Mouse (Mus musculus) liver, embryonic 14.5 days (tissue): ENCODE data around the gene Tceanc2. TPM values are rescaled to one million over a fixed set of nuclear protein-coding genes. Genes with fewer than 3 reads are reported as not detected.

Experiments
- ATAC-seq: fragments of 200-750 bp; cut with Nextera tagmentation; 2 replicates; pipeline ENCODE4 v1.8.0; 2017; ENCODE audit warnings: moderate number of reproducible peaks, mild to moderate bottlenecking, moderate library complexity; ENCODE audit not compliant: insufficient read depth
- DNase-seq, 3 experiments: peaks; one replicate each; pipeline ENCODE4 v3.0.0-alpha.2; 2012 to 2013; ENCODE audit warnings: low read depth in 3 of 3, low spot score in 3 of 3
- H3K27ac ChIP-seq: fragments of 300-500 bp; sonication (generic); 2 replicates; pipeline ENCODE4 v1.5.1; 2014; ENCODE audit warnings: moderate library complexity, mild to moderate bottlenecking, control low read depth, inconsistent platforms
- H3K27me3 ChIP-seq: fragments of 300-500 bp; sonication (generic); 2 replicates; pipeline ENCODE4 v1.6.1; 2014; ENCODE audit warnings: mild to moderate bottlenecking, low read length, moderate library complexity; ENCODE audit not compliant: control insufficient read depth, insufficient read depth
- H3K36me3 ChIP-seq: fragments of 300-500 bp; sonication (generic); replicated peaks from 2 replicates; pipeline ENCODE4 v1.6.1; 2014; ENCODE audit warnings: low read depth; ENCODE audit not compliant: control insufficient read depth, insufficient read depth
- H3K4me1 ChIP-seq, 2 experiments: fragments of 200-500 bp in 1 of 2; fragments of 300-500 bp in 1 of 2; sonication (generic) in 1 of 2; replicated peaks; 2 replicates each; pipeline ENCODE4 v1.6.1; 2012 to 2014; ENCODE audit warnings: antibody characterized with exemption in 1 of 2, inconsistent platforms in 1 of 2, low read length in 1 of 2; ENCODE audit not compliant: control insufficient read depth in 2 of 2, insufficient read depth in 2 of 2
- H3K4me2 ChIP-seq: fragments of 300-500 bp; sonication (generic); 2 replicates; pipeline ENCODE4 v1.6.1; 2014; ENCODE audit warnings: low read depth, mild to moderate bottlenecking, control low read depth, moderate library complexity
- H3K4me3 ChIP-seq, 2 experiments: fragments of 200-500 bp in 1 of 2; fragments of 300-500 bp in 1 of 2; sonication (generic) in 1 of 2; 2 replicates each; pipeline ENCODE4 v1.5.1; 2012 to 2014; ENCODE audit warnings: low read depth in 2 of 2, low read length in 2 of 2, mild to moderate bottlenecking in 2 of 2, control low read depth in 1 of 2, inconsistent platforms in 1 of 2, moderate library complexity in 1 of 2; ENCODE audit not compliant: insufficient read depth in 1 of 2
- H3K9ac ChIP-seq: fragments of 300-500 bp; sonication (generic); replicated peaks from 2 replicates; pipeline ENCODE4 v1.6.1; 2014; ENCODE audit warnings: mild to moderate bottlenecking, control low read depth, moderate library complexity
- H3K9me3 ChIP-seq: fragments of 300-500 bp; sonication (generic); 2 replicates; pipeline ENCODE4 v1.6.1; 2016; ENCODE audit warnings: low read length, mixed read lengths; ENCODE audit not compliant: control insufficient read depth
- CTCF ChIP-seq: IDR thresholded peaks from 2 replicates; pipeline ENCODE4 v1.5.1; 2016; ENCODE audit warnings: antibody characterized with exemption, low read depth, control low read depth
- EP300 ChIP-seq: IDR thresholded peaks from 2 replicates; pipeline ENCODE4 v1.6.1; 2016; ENCODE audit warnings: antibody characterized with exemption, low read depth
- WGBS: fragments of 180-500 bp; shearing (Covaris S2); extraction: QIAGEN DNeasy Blood & Tissue Kit; methylation state at CpG from one replicate; pipeline ENCODE4 v1.1.7; 2014; ENCODE audit not compliant: insufficient replicate concordance; 5-methylcytosine and 5-hydroxymethylcytosine counted together
- polyA plus RNA-seq, 2 experiments: library from polyadenylated mRNA; depleted of rRNA in 1 of 2; stranded (reverse) in 1 of 2; unstranded in 1 of 2; fragments of >200 nt; fragmentation: Nextera tagmentation in 1 of 2; extraction: Ambion mirVana in 1 of 2; gene quantifications; 2 replicates each; pipeline versions ENCODE4 v1.2.1 to v1.2.3; 2012 to 2014

The Tceanc2 gene
- polyA plus RNA-seq, 2 experiments, result 5.5 to 24.2 TPM

- H3K9me3 ChIP-seq, result no peaks in the 10 kb centered on the region
- no peak overlapping the region for H3K4me3 ChIP-seq
- no peak overlapping the region for H3K27ac ChIP-seq
- TF ChIP-seq EP300 (no peak), CTCF (no peak)
- peaks cover 0 to 2% of the 10 kb centered on the region in 2 experiments; a peak in 2 of 4 replicates for H3K4me1 ChIP-seq
- no peak overlapping the region for H3K9ac ChIP-seq
- H3K4me2 ChIP-seq, result no peak overlapping the region
- H3K36me3 ChIP-seq, result no peaks in the 10 kb centered on the region
- WGBS, result 29% methylated on average over 1 of the region's 1 CpGs
- ATAC-seq (no peak), DNase-seq (no peak)
- H3K27me3 ChIP-seq, result no peaks in the 10 kb centered on the region
Measured at GRCm38 (mm10) chr4:107084343-107084742, 94.6 kb downstream of the Tceanc2 start.

Other genes with a start within 250 kb of the Tceanc2 start
- 36.4 and 38.8 TPM in 2 replicates for gene Mrpl37, start 112.2 kb downstream of the Tceanc2 start, polyA plus RNA-seq (2012; rRNA removed)
- gene Mrpl37, start 112.2 kb downstream of the Tceanc2 start, polyA plus RNA-seq (2014; fragmentation: Nextera tagmentation; extraction: Ambion mirVana), result 57.9 and 65.4 TPM in 2 replicates
- gene Cyb5rl, start 112.1 kb downstream of the Tceanc2 start, polyA plus RNA-seq (2012; rRNA removed), result 1.7 and 1.9 TPM in 2 replicates
- 1.2 and 2.0 TPM in 2 replicates for gene Cyb5rl, start 112.1 kb downstream of the Tceanc2 start, polyA plus RNA-seq (2014; fragmentation: Nextera tagmentation; extraction: Ambion mirVana)
- gene Cdcp2, start 82.2 kb downstream of the Tceanc2 start, polyA plus RNA-seq (2012; rRNA removed), result not detected in 2 replicates
- gene Cdcp2, start 82.2 kb downstream of the Tceanc2 start, polyA plus RNA-seq (2014; fragmentation: Nextera tagmentation; extraction: Ambion mirVana), result not detected in 2 replicates
- gene Tmem59, start 717 bp downstream of the Tceanc2 start, polyA plus RNA-seq (2012; rRNA removed), result 51.3 and 53.7 TPM in 2 replicates
- 129 and 144 TPM in 2 replicates for gene Tmem59, start 717 bp downstream of the Tceanc2 start, polyA plus RNA-seq (2014; fragmentation: Nextera tagmentation; extraction: Ambion mirVana)
- not detected in 2 replicates for gene Ldlrad1, start 30.1 kb upstream of the Tceanc2 start, polyA plus RNA-seq (2012; rRNA removed)
- gene Ldlrad1, start 30.1 kb upstream of the Tceanc2 start, polyA plus RNA-seq (2014; fragmentation: Nextera tagmentation; extraction: Ambion mirVana), result not detected in 2 replicates
- gene Lrrc42, start 74.4 kb upstream of the Tceanc2 start, polyA plus RNA-seq (2012; rRNA removed), result 4.3 and 7.6 TPM in 2 replicates
- gene Lrrc42, start 74.4 kb upstream of the Tceanc2 start, polyA plus RNA-seq (2014; fragmentation: Nextera tagmentation; extraction: Ambion mirVana), result 11.1 TPM in 2 replicates
- gene Hspb11, start 74.5 kb upstream of the Tceanc2 start, polyA plus RNA-seq (2012; rRNA removed), result 2.2 and 3.6 TPM in 2 replicates
- gene Hspb11, start 74.5 kb upstream of the Tceanc2 start, polyA plus RNA-seq (2014; fragmentation: Nextera tagmentation; extraction: Ambion mirVana), result 7.8 and 8.2 TPM in 2 replicates
- gene Dio1, start 128.1 kb upstream of the Tceanc2 start, polyA plus RNA-seq (2012; rRNA removed), result 0.03 TPM in 1 of 2 replicates, not detected in the other
- gene Dio1, start 128.1 kb upstream of the Tceanc2 start, polyA plus RNA-seq (2014; fragmentation: Nextera tagmentation; extraction: Ambion mirVana), result not detected in 2 replicates
- 11.9 and 12.7 TPM in 2 replicates for gene Yipf1, start 135.2 kb upstream of the Tceanc2 start, polyA plus RNA-seq (2012; rRNA removed)
- gene Yipf1, start 135.2 kb upstream of the Tceanc2 start, polyA plus RNA-seq (2014; fragmentation: Nextera tagmentation; extraction: Ambion mirVana), result 23.0 and 27.3 TPM in 2 replicates
- gene Ndc1, start 188.7 kb upstream of the Tceanc2 start, polyA plus RNA-seq (2012; rRNA removed), result 8.7 and 9.6 TPM in 2 replicates
- gene Ndc1, start 188.7 kb upstream of the Tceanc2 start, polyA plus RNA-seq (2014; fragmentation: Nextera tagmentation; extraction: Ambion mirVana), result 17.2 and 21.2 TPM in 2 replicates